Mouse (Mus musculus) gastrocnemius, postnatal 10 days (tissue): ENCODE results near the gene Grm8. TPM values are rescaled to one million over a fixed set of nuclear protein-coding genes. Genes with fewer than 3 reads are reported as not detected.

Experiments
- DNase-seq: peaks from one replicate; pipeline ENCODE4 v3.0.0; 2021; ENCODE audit warnings: mixed read lengths
- total RNA-seq, 2 experiments: library from RNA; stranded (reverse); gene quantifications; 2 replicates each; pipeline ENCODE4 v1.2.3; 2021

Grm8 gene
- total RNA-seq, 2 experiments from 2014 or later, result 0.38 to 0.45 TPM

GRCm38 (mm10) chr6:28040815-28041214 lies 94.2 kb downstream of the Grm8 start:
- no peak for DNase-seq

DNA sequence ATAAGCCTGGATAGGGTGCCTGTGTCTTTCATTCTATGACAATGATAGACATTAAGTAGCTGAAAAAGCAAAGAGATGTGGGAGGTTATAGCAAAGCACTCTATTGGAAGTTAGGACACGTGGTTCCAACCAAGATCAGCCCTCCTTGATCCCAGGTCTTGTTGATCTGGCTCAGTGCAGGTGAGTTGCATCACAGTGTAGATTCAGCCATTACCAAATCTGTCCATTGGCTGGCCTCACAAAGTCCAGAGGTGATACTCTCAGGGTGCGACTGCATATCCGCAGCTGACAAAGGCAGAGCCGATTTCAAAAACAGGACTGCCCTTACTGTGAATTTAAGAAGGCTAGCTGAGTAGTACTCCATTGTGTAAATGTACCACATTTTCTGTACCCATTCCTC lies 103.0 kb downstream of the Grm8 start:
- DNase-seq, result no peak

GRCm38 (mm10) chr6:28017653-28018052 lies 117.3 kb downstream of the Grm8 start:
- no peak for DNase-seq

DNA sequence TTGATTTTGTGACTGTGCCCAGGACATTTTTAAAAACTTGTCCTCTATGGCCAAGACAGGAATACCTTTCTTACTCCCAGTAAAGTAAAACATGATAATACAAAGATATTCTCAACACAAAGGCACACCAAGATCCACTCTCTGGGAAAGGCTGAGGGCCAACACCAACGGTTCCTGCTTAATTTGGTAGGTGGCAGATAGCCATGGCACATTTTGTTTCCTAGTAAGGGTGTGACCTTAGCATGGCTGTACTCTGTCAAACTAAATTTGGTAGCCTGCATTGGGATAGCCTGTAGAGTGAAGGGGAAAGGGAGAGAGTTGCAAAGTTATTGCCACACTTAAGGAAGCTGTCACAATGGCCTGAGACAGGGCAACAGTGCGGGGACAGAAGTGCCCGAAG lies 128.0 kb downstream of the Grm8 start:
- DNase-seq, result no peak

DNA sequence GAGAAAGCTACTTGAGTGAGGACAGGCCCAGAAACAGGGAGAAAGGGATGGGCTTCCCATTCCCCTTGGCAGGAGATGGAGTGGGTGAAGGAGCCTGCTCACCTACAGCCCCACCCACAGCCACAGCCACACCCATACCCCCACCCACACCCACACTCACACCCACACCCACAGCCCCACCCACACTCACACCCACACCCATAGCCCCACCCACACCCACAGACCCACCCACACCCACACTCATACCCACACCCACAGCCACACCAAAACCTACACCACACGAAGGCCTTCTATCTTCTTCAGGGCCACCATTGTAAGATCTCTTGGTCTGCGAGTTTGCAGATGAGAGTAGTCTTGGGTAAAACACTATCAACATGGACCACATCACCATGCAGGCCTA lies 137.7 kb downstream of the Grm8 start:
- DNase-seq, result no peak

GRCm38 (mm10) chr6:27991241-27991640 lies 143.7 kb downstream of the Grm8 start:
- no peak for DNase-seq

DNA sequence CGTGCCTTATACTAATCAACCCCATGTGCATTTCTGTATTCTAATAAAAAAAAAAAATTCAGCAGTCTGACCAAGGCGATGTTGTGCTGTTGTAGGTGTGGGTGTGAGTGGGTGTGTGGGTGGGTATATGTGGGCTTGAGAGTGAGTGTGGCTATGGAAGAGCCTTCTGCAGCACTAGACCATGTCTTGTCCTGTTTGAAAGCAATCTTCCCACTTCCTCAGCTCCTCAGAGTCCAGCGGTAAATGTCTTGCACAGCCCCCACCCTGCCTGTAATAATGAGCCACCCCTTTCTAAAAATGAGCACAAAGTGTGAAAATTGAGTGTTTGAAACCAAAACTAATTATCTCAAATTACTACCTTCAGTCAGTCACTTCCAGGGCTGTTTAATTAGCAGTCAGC lies 152.4 kb downstream of the Grm8 start:
- DNase-seq, result no peak

GRCm38 (mm10) chr6:27982021-27982420 lies 153.0 kb downstream of the Grm8 start:
- DNase-seq, result no peak

GRCm38 (mm10) chr6:27977361-27977760 lies 157.6 kb downstream of the Grm8 start:
- DNase-seq, result no peak

DNA sequence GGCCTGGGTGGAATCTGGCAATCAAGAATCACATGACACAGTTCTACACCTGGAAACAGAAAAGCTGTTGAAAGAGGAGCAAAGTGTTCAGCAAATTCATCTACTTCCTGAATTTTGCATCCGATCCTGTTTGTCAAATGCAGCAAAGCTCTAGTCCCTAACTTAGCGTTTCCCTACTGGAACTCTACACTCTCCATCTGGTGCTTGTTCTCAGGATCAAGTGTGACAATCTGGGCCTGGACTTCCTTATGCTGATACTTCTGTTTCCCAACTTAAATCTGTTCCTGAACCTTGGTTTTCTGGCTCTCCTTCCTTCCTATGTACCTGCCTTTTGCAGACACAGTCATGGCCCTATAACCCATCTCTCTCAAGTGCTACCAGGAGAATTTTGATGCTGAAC lies 166.1 kb downstream of the Grm8 start:
- DNase-seq, result no peak

- DNase-seq, result no peak
Observed at GRCm38 (mm10) chr6:27967037-27967436, 167.9 kb downstream of the Grm8 start.

- DNase-seq, result no peak
Observed at GRCm38 (mm10) chr6:27965237-27965636, 169.7 kb downstream of the Grm8 start.

GRCm38 (mm10) chr6:27963887-27964286 lies 171.1 kb downstream of the Grm8 start:
- no peak for DNase-seq

- no peak for DNase-seq
Observed at GRCm38 (mm10) chr6:27956278-27956857, 178.6 kb downstream of the Grm8 start.

DNA sequence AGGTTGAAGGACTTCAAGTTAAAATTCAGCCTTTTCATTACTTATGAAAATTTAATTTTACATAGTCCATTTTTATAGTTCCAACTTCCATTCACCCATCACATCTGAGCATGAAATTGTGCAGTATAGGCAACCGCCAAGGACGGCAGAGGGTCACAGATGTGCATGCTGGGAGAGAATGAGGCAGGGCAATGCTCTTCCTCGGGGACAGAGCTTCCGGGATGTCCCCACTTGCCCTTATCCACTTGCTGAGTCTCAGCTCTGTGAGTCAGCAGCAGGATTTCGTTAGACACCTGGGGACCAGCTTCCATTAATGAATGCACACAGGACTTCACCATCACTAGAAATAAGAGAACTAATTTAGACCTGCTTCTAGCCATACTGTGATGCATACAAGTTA lies 183.5 kb downstream of the Grm8 start:
- no peak for DNase-seq

- DNase-seq, result no peak
Observed at GRCm38 (mm10) chr6:27928058-27928457, 206.9 kb downstream of the Grm8 start.

- DNase-seq, result no peak
Observed at GRCm38 (mm10) chr6:27913281-27913680, 221.7 kb downstream of the Grm8 start.

DNA sequence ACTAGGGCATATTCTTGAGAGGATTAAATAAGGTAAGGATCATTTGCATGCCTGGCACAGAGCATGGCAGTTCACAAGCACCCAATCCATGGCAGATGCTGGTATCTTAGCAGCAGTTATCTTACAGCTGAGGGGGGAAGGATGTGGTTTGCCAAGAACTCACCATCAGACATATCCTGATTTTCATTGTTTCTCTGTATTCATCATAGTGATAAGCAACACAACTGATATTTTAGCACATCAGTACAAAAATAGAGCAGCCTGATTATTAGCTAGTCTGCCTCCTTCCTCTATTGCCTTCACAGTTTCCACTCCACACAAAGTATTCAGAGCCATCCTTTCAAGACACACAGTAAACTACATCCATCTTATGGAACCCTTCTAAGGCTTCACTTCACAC lies 230.6 kb downstream of the Grm8 start:
- DNase-seq, result no peak

DNA sequence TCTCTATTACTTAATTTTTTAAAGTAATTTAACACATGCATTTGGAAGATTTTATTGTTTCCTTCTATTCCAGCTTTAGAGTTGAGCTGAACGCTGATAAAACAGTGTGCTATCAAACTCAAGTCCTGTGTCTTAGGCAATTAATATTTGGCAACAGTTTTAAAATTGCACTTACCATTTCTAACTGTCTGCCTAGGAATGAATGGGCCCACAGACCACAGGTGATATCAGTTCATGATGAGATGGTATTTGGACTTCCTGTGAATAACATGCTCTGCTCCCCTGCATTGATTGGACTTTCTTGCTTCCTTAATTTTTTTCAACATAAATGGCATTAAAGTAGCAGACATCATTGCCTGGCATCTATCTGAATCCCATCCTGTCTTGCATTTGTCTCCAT lies 232.8 kb downstream of the Grm8 start:
- DNase-seq, result no peak

- DNase-seq, result no peak
Observed at GRCm38 (mm10) chr6:27901396-27901795, 233.6 kb downstream of the Grm8 start.

DNA sequence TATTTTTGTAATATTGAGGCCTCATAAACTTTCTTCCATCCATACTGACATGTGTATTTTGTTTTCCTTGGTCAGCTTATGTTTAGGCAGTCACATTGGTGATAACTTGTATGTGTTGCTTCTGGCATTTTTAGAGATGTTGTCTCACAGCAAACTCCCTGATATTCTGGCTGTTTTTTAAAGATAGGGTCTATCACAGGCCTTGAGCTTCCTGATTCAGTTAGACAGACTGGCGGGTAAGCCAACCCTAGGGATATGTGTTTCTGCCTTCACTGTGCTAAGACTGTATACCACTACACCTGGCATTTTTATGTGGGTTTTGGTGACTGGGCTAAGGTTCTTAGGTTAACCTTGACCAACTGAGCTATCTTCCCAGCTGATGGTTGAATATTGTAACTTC lies 239.8 kb downstream of the Grm8 start:
- no peak for DNase-seq

GRCm38 (mm10) chr6:27892886-27893285 lies 242.1 kb downstream of the Grm8 start:
- DNase-seq, result no peak

GRCm38 (mm10) chr6:27888391-27888790 lies 246.6 kb downstream of the Grm8 start:
- no peak for DNase-seq

GRCm38 (mm10) chr6:27887922-27888321 lies 247.1 kb downstream of the Grm8 start:
- no peak for DNase-seq

GRCm38 (mm10) chr6:27885786-27886185 lies 249.2 kb downstream of the Grm8 start:
- DNase-seq, result no peak
